Mouse (Mus musculus) heart, embryonic 10.5 days (tissue): ENCODE measurements at regions not wholly inside any gene's neighbourhood (a gene's known extent, or its start where the extent isn't known, plus 50 kb on each side); places are given as distances from the start of the nearest gene placed in this dataset.
"Not testable (repeated sequence)": the region's sequence is repeated elsewhere in the genome, so short reads cannot be mapped to it uniquely, and the experiment has no call there.

Source experiments
- DNase-seq: peaks from one replicate; pipeline ENCODE4 v3.0.0-alpha.2; 2017; ENCODE audit warnings: low spot score
- H3K27ac ChIP-seq: fragments of 300-500 bp; sonication (generic); 2 replicates; pipeline ENCODE4 v1.5.1; 2016; ENCODE audit warnings: mild to moderate bottlenecking
- H3K27me3 ChIP-seq: fragments of 300-500 bp; sonication (generic); 2 replicates; pipeline ENCODE4 v1.6.1; 2016; ENCODE audit warnings: mild to moderate bottlenecking; ENCODE audit not compliant: poor library complexity, insufficient read depth, severe bottlenecking
- H3K36me3 ChIP-seq: fragments of 300-500 bp; sonication (generic); 2 replicates; pipeline ENCODE4 v1.6.1; 2016; ENCODE audit warnings: mild to moderate bottlenecking, moderate library complexity
- H3K4me1 ChIP-seq: fragments of 300-500 bp; sonication (generic); 2 replicates; pipeline ENCODE4 v1.6.1; 2016; ENCODE audit warnings: mild to moderate bottlenecking
- H3K4me3 ChIP-seq: fragments of 300-500 bp; sonication (generic); 2 replicates; pipeline ENCODE4 v1.5.1; 2016; ENCODE audit warnings: mild to moderate bottlenecking, moderate library complexity
- H3K9me3 ChIP-seq: fragments of 300-500 bp; sonication (generic); 2 replicates; pipeline ENCODE4 v1.6.1; 2016; ENCODE audit warnings: mild to moderate bottlenecking, moderate library complexity
- WGBS: fragments of 180-500 bp; shearing (Covaris S2); methylation state at CpG from one replicate; pipeline ENCODE4 v1.1.7; 2016; 5-methylcytosine and 5-hydroxymethylcytosine counted together

GRCm38 (mm10) chr3:151997111-151997510, 159.7 kb upstream of the Ptgfr start:
- H3K4me3 ChIP-seq, result no peak overlapping the region
- H3K4me1 ChIP-seq, result no peaks in the 10 kb centered on the region
- DNase-seq, result no peak
- H3K9me3 ChIP-seq, result no peaks in the 10 kb centered on the region
- no peak overlapping the region for H3K27ac ChIP-seq
- WGBS, result 76% methylated on average over 4 of the region's 4 CpGs
- H3K36me3 ChIP-seq, result no peaks in the 10 kb centered on the region
- H3K27me3 ChIP-seq, result no peaks in the 10 kb centered on the region

DNA sequence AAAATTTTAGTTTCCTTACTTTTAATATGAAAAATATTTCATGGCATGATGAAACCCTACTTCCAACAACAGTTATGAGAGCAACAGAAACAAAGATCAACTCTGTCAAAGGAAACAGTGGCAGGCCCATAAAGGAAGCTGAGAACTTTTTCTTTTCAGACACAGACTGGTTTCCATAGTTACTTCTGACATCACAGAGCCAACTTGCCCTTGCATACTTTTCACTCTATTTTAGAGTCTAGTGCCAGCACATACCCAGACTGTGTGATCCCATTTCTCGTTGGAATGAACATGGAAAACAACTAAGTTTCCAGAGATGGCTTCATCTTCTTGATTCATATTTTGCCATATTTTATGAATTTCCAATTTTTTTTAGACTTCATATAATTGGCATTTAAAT, 150.8 kb upstream of the Ptgfr start:
- Histone ChIP-seq H3K27me3 (no peaks in the 10 kb centered on the region), H3K9me3 (no peaks in the 10 kb centered on the region), H3K36me3 (no peaks in the 10 kb centered on the region), H3K4me3 (no peak overlapping the region), H3K27ac (no peak overlapping the region), H3K4me1 (no peaks in the 10 kb centered on the region)
- 80% methylated on average over 1 of the region's 1 CpGs for WGBS
- no peak for DNase-seq

DNA sequence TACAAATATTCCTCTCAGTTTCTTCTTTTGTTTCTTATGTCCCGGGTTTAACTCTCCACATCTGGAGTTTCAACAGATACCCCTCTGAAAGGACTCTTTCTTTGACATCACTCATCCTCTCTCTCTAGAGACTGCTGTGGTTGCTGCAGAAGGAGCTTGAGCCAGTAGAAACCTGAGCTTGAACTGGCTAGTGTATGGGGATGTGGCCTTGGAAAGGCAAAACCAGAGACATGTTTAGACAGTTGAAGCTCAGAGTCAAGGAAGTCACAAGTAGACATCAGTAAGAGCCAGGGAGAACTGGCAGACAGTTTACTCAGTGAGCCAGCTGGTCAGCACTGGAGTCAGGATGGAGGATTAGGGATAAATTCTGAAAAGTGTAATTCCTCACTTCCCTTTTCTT, 140.7 kb upstream of the Ptgfr start:
- Histone ChIP-seq H3K27ac (no peak overlapping the region), H3K9me3 (no peaks in the 10 kb centered on the region), H3K4me3 (no peak overlapping the region), H3K4me1 (no peaks in the 10 kb centered on the region), H3K36me3 (no peaks in the 10 kb centered on the region), H3K27me3 (no peaks in the 10 kb centered on the region)
- 42% methylated on average over 1 of the region's 1 CpGs for WGBS
- no peak for DNase-seq

DNA sequence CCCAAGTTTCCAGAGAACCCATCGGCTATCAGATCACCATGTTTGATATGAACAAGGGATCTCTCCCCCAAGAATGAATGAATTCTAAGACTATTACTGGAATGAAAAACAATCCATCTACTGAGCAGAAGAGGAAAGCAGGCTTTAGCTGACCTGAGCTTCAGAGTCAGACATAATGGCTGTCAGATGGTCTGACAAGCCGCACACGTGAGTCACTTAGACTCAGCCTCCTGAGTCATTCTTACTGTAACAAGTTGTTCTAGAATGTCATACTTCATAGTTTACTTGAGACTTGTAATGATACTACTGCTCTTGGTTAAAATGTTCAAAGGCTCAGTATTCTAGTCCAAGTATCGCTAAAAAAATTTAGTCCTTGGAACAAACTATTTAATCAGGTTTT, 140.2 kb upstream of the Ptgfr start:
- Histone ChIP-seq H3K27ac (no peak overlapping the region), H3K27me3 (no peaks in the 10 kb centered on the region), H3K36me3 (no peaks in the 10 kb centered on the region), H3K4me3 (no peak overlapping the region), H3K4me1 (no peaks in the 10 kb centered on the region), H3K9me3 (no peaks in the 10 kb centered on the region)
- DNase-seq, result no peak
- 81% methylated on average over 4 of the region's 4 CpGs for WGBS

DNA sequence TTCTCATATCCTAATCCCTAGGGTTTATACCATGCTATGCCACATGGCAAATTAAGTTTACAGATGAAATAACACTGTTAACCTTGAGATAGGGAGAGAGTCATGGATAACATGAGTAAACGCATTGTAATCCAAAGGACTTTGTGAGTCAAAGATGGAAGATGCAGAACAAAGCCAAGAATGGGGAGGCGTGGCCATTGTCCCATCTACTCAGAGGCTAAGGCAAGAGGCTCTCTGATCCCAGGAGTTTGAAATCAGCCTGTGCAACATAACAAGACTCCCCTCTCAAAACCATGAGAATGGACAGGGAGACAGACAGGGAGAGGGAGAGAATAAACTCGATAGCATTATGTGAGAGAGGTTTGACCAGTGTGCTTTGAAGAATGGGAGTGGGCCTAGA, 112.4 kb upstream of the Ptgfr start:
- Histone ChIP-seq H3K27me3 (no peaks in the 10 kb centered on the region), H3K4me3 (no peak overlapping the region)
- 75% methylated on average over 3 of the region's 3 CpGs for WGBS

GRCm38 (mm10) chr3:151948015-151948645, 110.7 kb upstream of the Ptgfr start:
- H3K9me3 ChIP-seq, result no peaks in the 10 kb centered on the region
- H3K36me3 ChIP-seq, result no peaks in the 10 kb centered on the region
- DNase-seq, result no peak
- H3K4me1 ChIP-seq, result peaks cover 9% of the 10 kb centered on the region; the same call in 1 of the 2 replicates
- 83% methylated on average over 5 of the region's 5 CpGs for WGBS
- H3K4me3 ChIP-seq, result no peak overlapping the region
- H3K27ac ChIP-seq, result no peak overlapping the region
- no peaks in the 10 kb centered on the region for H3K27me3 ChIP-seq

More for the DNA sequence above, 112.4 kb upstream of the Ptgfr start:
- no peaks in the 10 kb centered on the region for H3K4me1 ChIP-seq
- no peak for DNase-seq
- H3K27ac ChIP-seq, result no peak overlapping the region
- no peaks in the 10 kb centered on the region for H3K9me3 ChIP-seq
- H3K36me3 ChIP-seq, result no peaks in the 10 kb centered on the region

- 79% methylated on average over 3 of the region's 3 CpGs for WGBS
- Histone ChIP-seq H3K4me3 (no peak overlapping the region), H3K36me3 (no peaks in the 10 kb centered on the region), H3K4me1 (peaks cover 9% of the 10 kb centered on the region; the same call in 1 of the 2 replicates), H3K27me3 (no peaks in the 10 kb centered on the region), H3K9me3 (no peaks in the 10 kb centered on the region), H3K27ac (no peak overlapping the region)
- no peak for DNase-seq
These were observed 108.5 kb upstream of the Ptgfr start for GRCm38 (mm10) chr3:151945916-151946315.

GRCm38 (mm10) chr3:151943542-151943941, 106.1 kb upstream of the Ptgfr start:
- WGBS, result 55% methylated on average over 3 of the region's 3 CpGs
- no peak for DNase-seq
- peak overlapping the region; percentile 36; the same call in 1 of the 2 replicates for H3K27ac ChIP-seq
- peaks cover 13% of the 10 kb centered on the region; the same call in 1 of the 2 replicates for H3K4me1 ChIP-seq
- no peak overlapping the region for H3K4me3 ChIP-seq
- no peaks in the 10 kb centered on the region for H3K36me3 ChIP-seq
- H3K27me3 ChIP-seq, result no peaks in the 10 kb centered on the region
- H3K9me3 ChIP-seq, result no peaks in the 10 kb centered on the region

- DNase-seq, result no peak
- WGBS, result 45% methylated on average over 2 of the region's 2 CpGs
- H3K36me3 ChIP-seq, result no peaks in the 10 kb centered on the region
- no peak overlapping the region for H3K4me3 ChIP-seq
- H3K4me1 ChIP-seq, result peaks cover 7% of the 10 kb centered on the region; the same call in 1 of the 2 replicates
- H3K27ac ChIP-seq, result no peak overlapping the region
- H3K9me3 ChIP-seq, result no peaks in the 10 kb centered on the region
- H3K27me3 ChIP-seq, result no peaks in the 10 kb centered on the region
These were observed 101.1 kb upstream of the Ptgfr start for GRCm38 (mm10) chr3:151938472-151939029.

DNA sequence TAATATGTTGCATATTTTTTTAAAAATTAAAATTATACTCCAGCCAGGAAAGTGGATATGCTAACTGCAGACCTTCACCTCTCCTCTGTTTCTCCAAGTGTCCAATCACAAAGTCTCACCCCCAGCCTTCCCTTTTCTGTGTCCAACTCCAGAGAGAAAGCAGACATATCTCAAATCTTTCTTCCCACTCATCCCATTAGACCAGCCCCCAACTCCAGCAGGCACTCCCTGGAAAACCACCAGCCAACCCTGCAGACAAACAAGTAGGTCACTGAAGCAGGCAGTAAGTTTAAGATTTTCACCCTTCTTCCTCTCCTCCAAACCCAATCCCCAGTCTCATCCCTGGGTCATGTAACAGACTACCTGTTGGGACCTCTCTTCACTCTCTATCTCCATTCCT, 94.2 kb upstream of the Ptgfr start:
- Histone ChIP-seq H3K4me1 (0 out of 2 replicates have a peak, but pooled peaks cover 3% of the 10 kb centered on the region), H3K4me3 (no peak overlapping the region), H3K9me3 (0 out of 2 replicates have a peak, but pooled peaks cover 4% of the 10 kb centered on the region), H3K36me3 (no peaks in the 10 kb centered on the region), H3K27ac (no peak overlapping the region), H3K27me3 (no peaks in the 10 kb centered on the region)
- no peak for DNase-seq

GRCm38 (mm10) chr3:151931096-151931495, 93.7 kb upstream of the Ptgfr start:
- WGBS, result 85% methylated on average over 3 of the region's 3 CpGs
- no peaks in the 10 kb centered on the region for H3K36me3 ChIP-seq
- H3K27me3 ChIP-seq, result no peaks in the 10 kb centered on the region
- no peak for DNase-seq
- no peak overlapping the region for H3K4me3 ChIP-seq
- H3K9me3 ChIP-seq, result 0 out of 2 replicates have a peak, but pooled peaks cover 4% of the 10 kb centered on the region
- H3K27ac ChIP-seq, result no peak overlapping the region
- 0 out of 2 replicates have a peak, but pooled peaks cover 3% of the 10 kb centered on the region for H3K4me1 ChIP-seq

- H3K4me1 ChIP-seq, result no peaks in the 10 kb centered on the region; the same call in 1 of the 2 replicates
- whole genome bisulfite sequencing, result 68% methylated on average over 13 of the region's 13 CpGs
- no peak for DNase-seq
- no peaks in the 10 kb centered on the region for H3K9me3 ChIP-seq
- H3K36me3 ChIP-seq, result no peaks in the 10 kb centered on the region
- H3K27ac ChIP-seq, result no peak overlapping the region
- H3K4me3 ChIP-seq, result no peak overlapping the region
- H3K27me3 ChIP-seq, result no peaks in the 10 kb centered on the region
These were observed 76.6 kb upstream of the Ptgfr start for GRCm38 (mm10) chr3:151914010-151914513.

GRCm38 (mm10) chr3:151912292-151912691, 74.9 kb upstream of the Ptgfr start:
- DNase-seq, H3K9me3 ChIP-seq, H3K36me3 ChIP-seq, H3K27ac ChIP-seq, H3K4me1 ChIP-seq, H3K4me3 ChIP-seq, H3K27me3 ChIP-seq: not testable (repeated sequence)
- WGBS, result 78% methylated on average over 11 of the region's 11 CpGs
